Mouse (Mus musculus) embryo, embryonic 10 days (tissue): ENCODE data around the gene Psmb3.
"Not testable (repeated sequence)": the region's sequence is repeated elsewhere in the genome, so short reads cannot be mapped to it uniquely, and the experiment has no call there.

Source experiments
- DNase-seq: peaks from one replicate; pipeline ENCODE4 v3.0.0-alpha.2; 2015; ENCODE audit warnings: low spot score

Psmb3 gene

GRCm38 (mm10) chr11:97717369-97718280, 14.4 kb downstream of the Psmb3 start:
- no peak for DNase-seq

- no peak for DNase-seq
Measured at GRCm38 (mm10) chr11:97718281-97718860, 15.2 kb downstream of the Psmb3 start.

DNA sequence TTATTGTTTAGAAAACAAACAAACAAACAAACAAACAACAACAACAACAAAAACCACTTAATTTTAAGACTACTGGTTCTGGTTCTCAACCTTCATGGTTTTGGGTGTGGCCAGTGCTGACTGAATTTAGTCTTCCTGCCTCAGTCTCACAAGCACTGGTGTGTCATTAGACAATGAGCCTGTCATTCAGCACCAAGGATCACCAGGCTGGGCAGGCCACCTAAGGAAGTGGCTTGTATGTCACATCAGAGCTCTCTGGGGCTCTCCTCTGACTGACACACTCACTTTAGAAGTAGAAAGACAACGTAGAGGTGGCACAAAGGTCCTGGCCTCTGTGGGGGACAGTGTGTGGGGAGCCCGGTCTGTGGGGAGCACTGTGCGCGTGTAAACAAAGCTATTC, 15.8 kb downstream of the Psmb3 start:
- no peak for DNase-seq

DNA sequence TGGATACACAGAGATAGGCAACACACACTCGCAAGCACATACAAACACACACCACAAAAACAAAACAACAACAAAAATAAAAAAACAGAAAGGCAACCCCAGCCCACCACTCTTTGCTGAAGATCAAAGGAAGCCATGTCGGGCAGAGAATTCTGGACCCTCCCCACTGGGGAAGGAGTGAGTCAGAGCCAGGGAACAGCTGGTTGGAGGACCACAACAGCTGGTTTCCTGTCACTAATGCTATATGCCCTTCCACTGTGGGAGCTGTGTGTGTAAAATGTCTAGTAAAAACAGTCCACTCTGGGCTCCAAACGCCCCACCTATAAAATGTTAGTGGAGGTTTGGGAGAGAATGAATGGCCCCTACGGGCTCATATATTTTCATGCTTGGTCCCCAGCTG, 18.1 kb downstream of the Psmb3 start:
- no peak for DNase-seq

DNA sequence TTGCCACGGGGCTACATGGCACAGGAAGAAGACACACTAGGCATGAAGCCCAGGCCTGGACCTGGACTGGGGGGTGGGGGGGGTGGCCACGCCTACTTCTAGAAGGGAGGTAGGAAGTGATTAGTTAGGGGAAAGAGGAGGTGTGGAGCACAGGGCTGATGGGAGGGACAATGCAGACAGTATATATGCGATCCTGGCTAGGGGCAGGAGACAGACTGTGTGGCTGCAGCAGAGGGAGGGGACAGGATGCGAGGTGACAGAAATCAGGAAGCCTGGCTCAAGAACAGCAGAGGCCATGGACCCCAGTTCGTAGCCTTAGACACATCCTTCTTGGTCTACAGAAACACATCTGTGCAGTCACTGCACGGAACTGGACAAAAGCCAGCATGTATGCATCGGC, 20.5 kb downstream of the Psmb3 start:
- DNase-seq: no peak

- DNase-seq: no peak
Measured at GRCm38 (mm10) chr11:97728311-97728710, 25.1 kb downstream of the Psmb3 start.

DNA sequence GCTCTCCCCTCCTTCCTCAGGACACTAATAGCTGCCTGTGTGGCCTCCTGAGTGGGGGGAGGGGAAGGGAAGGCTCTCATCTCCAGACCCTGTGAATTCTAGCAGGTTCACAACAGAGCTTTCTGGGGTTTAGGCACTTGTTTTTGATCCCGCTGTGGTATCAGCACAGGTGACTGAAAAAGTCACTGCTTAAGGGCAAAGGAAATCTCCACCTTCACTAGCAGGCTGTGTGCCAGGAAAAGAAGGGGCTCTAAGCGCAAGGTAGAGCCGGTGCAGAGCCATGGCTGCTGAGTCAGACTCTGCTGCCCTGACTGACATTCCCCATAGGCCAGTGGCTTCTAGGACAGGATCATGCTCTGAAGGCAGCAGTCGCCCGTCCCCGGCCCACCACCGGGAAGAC, 25.5 kb downstream of the Psmb3 start:
- DNase-seq: no peak

- peak; percentile 79 for DNase-seq
Measured at GRCm38 (mm10) chr11:97733689-97734088, 30.5 kb downstream of the Psmb3 start.

- DNase-seq: not testable (repeated sequence)
Measured at GRCm38 (mm10) chr11:97734810-97735209, 31.6 kb downstream of the Psmb3 start.

GRCm38 (mm10) chr11:97736645-97737044, 33.4 kb downstream of the Psmb3 start:
- no peak for DNase-seq

DNA sequence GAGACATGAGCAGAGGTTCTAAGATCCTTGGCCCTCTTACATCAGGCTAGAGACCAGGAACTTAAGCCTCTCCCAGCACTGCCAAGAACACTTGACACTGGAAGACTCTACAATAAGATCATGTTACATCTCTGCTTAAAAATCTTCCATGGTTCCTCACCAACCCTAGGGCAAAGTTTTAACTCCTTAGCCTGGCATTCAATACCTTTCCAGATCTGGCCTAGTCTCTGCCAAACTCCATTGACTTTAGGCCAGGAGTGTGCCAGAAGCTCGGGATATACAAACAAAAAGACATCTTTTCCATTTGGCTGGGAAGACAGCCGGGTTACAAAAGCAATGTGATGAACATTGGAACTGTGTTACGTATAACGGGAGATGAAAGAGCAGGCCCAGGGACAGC, 34.4 kb downstream of the Psmb3 start:
- no peak for DNase-seq

DNA sequence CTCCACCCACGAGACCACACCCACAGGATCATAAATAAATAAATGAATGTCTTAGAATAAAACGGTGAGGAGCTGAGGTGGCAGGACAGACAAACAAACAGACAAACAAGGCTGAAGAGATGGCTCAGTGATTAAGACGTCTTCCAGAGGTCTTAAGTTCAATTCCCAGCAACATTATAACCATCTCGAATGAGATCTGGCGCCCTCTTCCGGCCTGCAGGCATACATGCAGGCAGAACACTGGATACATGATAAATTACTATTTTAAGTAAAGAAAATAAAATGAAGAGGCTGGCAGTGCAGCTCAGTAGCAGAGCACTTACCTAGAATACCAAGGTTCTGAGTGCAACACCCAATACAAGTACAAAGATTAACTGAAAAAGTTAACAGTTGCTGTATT, 35.5 kb downstream of the Psmb3 start:
- DNase-seq: no peak

- no peak for DNase-seq
Measured at GRCm38 (mm10) chr11:97739155-97739554, 36.0 kb downstream of the Psmb3 start.

- DNase-seq: no peak
Measured at GRCm38 (mm10) chr11:97740190-97740589, 37.0 kb downstream of the Psmb3 start.

- DNase-seq: no peak
Measured at GRCm38 (mm10) chr11:97742157-97742556, 39.0 kb downstream of the Psmb3 start.

DNA sequence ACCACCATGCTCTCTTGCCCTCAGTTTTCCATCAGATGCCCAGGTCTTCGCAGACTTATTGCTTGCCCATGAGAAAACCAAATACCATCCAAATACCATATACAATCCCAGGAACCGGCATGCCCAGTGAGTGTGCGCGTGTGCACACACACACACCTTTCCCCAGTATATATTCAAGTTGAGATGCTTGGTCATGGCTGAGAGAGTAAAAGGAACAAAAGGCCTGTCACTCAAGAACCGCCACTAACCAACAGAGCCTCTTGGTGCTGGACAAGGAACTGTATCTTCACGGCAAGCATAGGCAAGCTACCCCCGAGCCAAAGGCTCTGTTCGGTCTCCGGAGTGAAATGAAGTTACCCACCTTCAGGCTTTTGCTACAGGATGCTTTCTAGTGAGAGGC, 39.4 kb downstream of the Psmb3 start:
- DNase-seq: no peak

DNA sequence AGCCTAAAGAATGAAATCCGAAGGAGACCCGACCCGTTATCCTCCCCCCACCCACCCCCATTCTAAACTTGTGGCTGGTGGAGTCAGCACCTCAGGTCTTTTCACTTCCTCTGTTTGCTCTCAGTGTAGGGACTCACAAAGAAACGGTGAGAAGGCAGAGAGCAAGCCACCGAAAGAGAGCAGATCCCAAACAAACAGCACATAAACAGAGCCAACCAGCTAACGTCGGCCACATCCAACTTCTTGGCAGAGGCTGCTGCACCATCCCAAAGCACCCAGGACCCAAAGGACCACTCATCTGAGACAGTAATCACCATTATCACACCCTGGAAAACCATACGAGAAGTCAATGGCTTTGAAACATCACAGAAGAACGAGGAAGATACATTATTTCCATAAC, 40.2 kb downstream of the Psmb3 start:
- DNase-seq: no peak

GRCm38 (mm10) chr11:97744063-97744717, 41.0 kb downstream of the Psmb3 start, which contains the start of gene Pip4k2b:
Gene Pip4k2b (minus strand): TSS chr11:97744704.
- peak; percentile 65 for DNase-seq

- DNase-seq: peak; percentile 98
Measured at GRCm38 (mm10) chr11:97744718-97745330, 41.6 kb downstream of the Psmb3 start.

GRCm38 (mm10) chr11:97745331-97745721, 42.1 kb downstream of the Psmb3 start:
- no peak for DNase-seq

- DNase-seq: no peak
Measured at GRCm38 (mm10) chr11:97747773-97748172, 44.6 kb downstream of the Psmb3 start.

- DNase-seq: no peak
Measured at GRCm38 (mm10) chr11:97748496-97748895, 45.3 kb downstream of the Psmb3 start.

- no peak for DNase-seq
Measured at GRCm38 (mm10) chr11:97753277-97753676, 50.1 kb downstream of the Psmb3 start.
